Mouse (Mus musculus) layer of hippocampus, postnatal 25 days (tissue): ENCODE results near the gene Qsox2. TPM values are rescaled to one million over a fixed set of nuclear protein-coding genes. Genes with fewer than 3 reads are reported as not detected.

Source experiments
- DNase-seq, 2 experiments: peaks; one replicate each; pipeline ENCODE4 v3.0.0; 2022; ENCODE audit warnings: mixed read lengths in 2 of 2, low spot score in 1 of 2; ENCODE audit errors: extremely low spot score in 1 of 2
- total RNA-seq, 2 experiments: library from RNA; stranded (reverse); gene quantifications; 2 replicates each; pipeline ENCODE4 v1.2.3; 2021

Gene Qsox2
- total RNA-seq, 2 experiments from 2014 or later, result 24.5 to 25.3 TPM

DNA sequence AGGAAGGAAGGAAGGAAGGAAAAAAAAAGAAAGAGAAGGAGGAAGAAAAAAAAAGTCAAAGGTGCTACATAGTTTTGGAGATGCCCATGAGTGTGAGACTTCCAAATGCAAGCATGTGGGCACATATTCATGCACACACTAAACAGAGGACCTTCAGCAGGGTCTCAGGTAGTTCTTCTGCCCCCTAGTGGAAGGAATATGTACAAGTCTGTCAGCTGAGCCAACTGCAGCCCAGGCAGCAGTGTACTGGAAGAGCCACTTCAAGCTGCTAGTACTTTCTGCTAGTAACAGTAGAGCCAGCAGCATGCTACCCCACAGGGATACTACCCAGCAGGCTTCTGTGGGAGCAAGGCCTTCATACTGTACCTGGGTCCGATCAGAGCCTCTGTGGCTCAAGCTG is 9.5 kb downstream of the Qsox2 start:
- peak in 1 of 2 experiments; percentile 11 for DNase-seq

DNA sequence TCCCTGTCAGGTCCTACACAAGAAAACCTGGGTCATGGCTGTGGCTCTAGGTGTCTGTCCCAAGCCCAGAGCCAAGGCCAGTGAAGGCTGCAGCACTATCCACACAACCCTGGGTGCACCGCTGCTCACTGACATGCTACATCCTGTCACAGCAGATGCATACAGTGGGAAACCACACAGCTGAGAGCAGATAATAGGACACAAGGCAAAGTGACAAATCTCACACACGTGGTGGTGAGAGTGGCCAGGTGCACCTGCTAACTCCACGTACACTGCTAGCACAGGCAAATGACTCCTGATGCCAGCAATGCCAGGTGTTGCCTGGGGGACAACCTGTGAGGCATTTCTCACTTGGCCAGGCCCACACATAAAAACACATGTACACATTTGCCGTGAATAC is 12.1 kb downstream of the Qsox2 start:
- no peak for DNase-seq

DNA sequence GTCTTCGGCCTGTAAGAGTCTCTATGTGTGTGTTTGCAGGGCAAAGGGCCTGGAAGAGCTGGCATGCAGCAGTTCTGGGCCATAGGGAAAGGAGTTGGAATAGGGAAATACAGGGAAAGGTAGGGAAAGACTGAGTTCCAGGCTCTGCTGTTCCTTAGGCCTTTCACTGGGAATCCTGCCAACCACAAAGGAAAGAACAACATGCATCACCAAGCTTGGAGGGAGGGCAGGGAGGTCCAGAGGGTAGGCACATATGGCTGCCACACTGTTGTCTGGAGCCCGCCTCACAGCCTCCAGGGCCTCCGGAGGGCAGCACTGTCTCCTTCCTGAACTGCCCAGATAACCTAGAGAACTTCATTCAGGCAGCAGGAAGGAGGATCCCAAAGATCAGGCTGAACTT is 13.4 kb downstream of the Qsox2 start:
- no peak for DNase-seq

DNA sequence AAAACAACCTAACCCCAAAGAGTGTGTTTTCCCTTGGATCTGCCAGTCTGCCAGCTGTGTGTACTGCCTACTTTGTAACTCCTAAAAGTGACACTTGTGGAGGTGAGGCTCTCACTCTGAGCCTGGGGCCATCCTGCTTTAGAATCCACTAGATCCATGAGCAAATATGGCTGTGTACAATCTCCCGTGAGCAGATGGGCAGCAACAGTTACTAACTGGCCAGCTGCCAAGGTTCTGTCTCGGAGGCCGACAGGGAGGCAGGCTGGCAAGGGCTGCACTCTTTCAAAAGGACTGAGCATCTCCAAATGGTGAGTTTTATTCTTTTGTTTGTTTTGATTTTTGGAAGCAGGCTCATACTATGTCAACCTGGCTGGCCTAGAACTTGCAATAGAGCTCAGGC is 22.8 kb downstream of the Qsox2 start:
- DNase-seq, result peak in 1 of 2 experiments; percentile 19

DNA sequence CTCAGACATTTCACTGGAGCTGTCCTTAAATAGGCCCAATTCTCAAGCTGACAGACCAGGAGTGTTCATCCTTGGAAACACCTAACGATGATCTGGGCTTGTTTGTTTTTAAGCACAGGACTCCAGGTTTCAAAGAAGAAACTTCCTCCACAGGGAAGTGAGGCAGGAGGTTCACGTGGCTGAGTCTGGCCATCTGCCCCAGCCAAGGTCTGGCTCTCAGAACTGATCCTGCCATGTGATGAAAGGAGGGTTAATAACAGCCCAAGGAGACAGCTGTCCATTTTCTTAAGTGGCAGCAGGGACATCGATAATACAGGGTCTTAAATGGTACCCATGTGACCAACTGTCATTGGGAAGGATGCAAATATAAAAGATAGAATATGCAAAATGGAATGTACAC is 27.8 kb downstream of the Qsox2 start:
- DNase-seq, result no peak

DNA sequence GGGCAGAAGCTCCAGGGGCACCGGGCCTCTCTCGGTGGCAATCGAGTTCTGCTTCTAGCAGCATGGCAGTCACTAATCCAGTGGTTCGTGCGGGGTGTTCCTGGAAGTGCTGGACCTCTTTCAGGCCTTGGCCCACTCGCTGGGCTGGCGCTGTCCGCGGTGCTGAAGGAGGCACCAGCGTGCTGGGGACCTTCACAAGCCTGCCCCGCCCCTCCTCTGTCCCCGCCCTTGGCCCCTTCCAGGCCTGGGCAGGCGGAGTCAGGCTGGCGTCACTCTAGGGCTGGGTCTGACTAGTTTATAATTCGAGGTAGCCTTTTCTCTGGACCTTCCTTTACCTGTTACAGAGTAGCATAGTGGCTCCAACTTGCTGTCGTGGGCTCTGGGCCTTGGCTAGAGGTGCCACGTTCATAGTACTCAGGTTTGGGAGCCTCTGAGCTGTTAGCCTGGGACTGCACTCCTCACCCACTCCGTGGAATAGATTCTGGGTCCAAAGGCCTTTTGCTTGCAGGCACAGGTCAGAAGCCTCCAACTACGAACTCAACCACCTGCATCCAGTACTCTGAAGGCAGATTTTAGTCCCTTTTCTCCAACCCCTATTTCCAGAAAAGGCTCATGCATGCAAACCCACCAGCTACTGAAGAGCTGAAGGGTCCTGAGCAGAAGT is 29.1 kb downstream of the Qsox2 start, which contains the start of gene Lhx3:
Lhx3 (minus strand) TSS at position 164 of the 664 bp plus-strand sequence.
- DNase-seq, result peak; percentile 25 to 72

DNA sequence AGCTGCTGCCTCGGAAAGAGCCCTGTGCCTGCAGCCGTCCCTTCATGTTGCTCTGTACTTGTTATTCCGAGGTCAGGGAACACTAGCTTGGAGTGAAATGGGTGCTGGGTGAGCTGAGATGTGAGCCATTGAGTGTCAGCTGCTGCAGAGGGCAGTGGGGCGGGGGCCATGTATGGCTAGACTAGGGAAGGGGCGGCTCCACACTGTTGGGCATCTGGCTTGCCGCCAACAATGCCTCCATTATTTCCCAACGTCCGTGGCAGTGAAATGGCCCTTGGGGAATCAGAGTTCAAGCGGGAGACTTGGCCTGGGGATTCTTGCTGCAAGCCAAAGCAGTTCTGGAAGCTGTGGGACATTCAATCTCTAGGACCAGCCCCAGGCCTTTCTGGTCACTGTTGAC is 29.8 kb downstream of the Qsox2 start:
- no peak for DNase-seq

DNA sequence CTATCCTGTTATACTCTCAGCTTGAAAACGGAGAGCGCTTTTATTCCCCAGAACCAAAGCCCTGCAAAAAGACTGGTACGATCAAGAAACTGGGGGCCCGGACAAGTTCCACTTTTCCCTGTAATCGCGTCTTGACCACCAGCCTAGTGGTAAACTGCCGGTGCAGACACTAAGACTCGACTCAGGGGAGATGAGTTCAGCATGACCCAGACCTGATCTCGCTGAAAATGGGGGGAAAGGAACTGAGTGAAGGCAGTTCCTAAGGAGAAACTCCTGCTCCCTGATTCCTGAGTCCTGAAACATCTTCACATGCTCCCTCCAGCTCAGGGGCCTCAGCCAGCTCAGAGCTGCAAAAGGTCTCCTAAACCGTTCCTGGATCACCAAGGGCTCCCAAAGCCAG is 31.6 kb downstream of the Qsox2 start:
- DNase-seq, result no peak

DNA sequence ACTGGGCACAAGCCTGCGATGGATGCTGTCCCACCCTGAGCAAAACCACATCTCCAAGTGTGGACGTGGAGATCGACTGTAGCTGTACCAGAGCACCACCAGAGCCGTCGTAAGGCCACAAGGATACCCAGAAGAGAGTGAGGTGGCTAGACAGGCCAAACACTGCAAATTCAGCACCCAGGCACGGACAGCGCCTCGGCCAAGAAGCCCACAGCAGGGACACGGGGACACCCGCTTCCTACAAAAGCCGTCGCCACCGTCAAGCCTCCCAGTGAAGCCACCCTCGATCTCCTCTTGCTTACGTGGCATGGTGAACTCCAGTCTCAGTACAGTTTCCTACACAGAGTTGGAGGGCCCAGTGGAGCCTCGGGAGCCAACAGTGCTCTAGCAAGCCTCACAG is 32.2 kb downstream of the Qsox2 start:
- peak in 1 of 2 experiments; percentile 20 for DNase-seq

DNA sequence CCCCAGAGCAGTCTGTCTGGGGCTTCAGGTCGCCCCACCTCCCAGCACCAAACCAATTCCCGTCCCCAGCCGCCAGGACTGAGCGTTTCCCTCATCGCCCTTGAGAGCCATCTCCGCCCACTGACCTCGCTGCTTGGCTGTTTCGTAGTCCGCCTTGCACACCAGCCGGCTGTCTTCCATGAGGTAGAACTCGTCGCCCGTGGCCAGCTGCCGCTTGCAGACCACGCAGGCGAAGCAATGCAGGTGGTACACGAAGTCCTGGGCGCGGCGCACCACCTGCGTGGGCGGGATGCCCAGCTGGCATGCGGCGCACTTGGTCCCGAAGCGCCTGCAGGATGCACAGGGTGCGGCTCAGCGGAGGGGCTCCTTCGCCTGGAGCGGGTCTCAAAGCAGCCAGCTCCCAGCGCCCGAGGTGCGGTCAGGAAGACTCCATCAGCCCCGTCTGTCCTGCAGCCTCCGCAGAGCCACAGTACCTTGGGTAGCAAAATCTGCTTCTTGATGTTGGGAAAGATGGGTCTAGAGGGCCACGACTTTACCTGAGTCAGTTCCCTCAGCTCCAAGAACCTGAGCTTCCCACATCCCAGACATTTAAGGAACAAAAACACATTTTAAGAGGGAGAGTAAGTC is 34.4 kb downstream of the Qsox2 start:
- no peak for DNase-seq

DNA sequence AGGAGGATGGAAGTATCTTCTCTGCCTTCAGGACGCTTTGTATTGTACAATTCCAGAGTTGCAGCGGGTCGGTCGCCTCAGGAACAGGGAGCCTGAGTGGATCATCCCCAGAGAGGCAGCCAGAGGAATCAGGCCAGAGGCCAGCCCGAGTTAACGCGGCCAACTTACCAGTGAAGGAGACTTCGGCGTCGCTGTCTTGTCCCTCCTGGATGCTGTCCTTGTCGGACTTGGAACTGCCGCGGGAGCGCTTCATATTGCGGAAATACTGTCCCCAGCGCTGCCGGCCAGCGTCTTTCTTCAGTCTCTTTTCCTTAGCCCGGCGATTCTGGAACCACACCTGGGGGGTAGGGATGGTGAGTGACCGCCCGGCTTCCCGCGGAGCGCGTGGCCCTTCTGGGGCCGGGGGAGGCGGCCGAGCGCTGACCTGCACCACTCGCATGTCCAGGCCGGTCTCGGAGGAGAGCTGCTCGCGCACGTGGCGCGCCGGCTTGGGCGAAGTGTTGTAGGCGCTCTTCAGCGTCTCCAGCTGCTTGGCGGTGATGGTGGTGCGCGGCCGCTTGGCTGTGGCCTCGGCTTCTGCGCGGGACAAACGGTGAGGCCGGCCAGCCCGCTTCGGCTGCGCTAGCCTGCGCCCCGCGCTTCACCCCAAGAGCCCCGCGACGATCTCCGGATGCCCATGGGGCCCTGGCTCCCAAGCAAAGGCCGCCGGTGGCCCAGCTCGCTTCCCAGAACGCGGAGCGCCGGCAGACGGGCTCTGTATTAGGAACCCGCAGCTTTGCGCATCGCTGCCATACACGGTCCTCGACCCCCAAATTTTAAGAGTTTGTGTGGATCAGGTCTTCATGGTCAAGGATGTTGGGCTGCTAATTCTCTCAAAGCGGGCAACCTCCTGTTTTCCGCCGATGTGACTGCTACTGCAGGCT is 35.1 kb downstream of the Qsox2 start:
- DNase-seq, result no peak

DNA sequence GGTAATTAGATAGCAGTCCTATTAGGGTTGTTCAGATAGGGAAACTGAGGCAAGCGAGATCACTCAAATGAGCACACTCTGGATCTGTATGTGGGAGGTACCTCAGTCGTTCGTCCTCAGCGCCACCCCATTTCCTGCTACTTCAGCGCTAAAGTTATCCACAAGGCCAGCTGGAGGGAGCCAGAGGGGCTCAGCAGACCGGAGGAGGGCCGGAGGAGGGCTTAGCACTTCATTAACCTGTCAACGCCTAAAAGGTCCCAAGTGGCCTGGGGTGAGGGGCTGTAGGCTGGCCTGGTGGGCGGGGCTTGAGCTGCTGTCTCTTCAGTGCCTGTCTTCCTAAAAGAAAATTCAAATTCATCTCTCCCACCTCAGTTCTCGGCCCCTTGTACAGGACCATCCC is 38.8 kb downstream of the Qsox2 start:
- no peak for DNase-seq

DNA sequence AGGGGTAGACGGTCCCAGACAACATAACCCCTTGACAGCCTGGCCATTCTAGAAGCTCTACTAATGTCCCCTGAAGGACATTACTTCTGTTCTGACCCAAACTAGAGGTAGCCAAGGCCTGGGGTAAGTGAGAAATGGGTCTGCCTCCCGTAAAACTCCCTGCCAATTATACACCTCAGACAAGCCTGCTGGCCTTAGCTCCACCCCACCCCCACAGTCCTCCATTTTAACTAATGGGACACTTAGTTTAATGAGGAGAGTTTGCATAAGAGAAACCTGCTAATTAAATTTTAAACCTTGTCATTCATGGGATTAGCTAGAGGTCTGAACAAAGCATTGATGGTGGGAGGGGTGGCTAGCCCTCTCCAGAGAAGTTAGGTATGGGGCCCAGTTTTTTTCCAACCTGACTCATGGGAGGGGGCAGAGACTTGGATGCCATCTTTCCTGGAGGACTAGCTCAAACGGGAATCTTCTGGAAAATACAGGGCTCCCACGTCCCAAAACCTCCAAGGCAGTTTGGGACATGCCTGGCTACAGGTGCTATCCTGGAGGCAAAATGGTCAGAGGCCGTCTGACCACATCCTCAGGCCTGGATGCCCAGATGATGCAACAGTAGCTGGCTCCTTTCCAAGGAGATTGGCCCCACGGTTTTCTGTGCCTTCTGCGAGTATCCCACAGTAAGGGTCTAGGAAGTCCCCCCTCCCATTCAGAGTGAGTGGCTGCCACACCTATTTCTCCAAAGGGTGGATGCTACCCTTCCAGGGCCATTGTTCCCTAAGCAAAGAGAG is 42.6 kb downstream of the Qsox2 start:
- DNase-seq, result no peak

DNA sequence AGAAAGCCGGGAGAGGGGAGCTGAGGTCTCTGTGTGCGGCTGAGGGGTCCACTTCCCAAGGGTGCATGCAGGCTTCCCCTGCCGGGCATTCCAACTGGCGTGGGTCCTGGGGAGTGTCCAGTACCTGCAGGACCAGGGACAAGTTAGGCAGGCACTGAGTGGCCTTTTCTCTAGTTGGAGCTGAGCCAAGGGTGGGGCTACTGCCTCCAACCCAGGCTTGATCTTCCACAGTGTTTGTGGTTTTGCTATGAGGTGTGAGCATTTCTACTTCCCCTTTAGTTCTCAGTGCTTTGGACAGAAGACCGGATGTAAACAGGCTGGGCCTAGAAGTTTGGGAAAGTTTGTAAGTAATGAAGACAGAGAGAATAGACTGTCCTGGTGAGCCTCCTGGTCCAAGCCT is 48.8 kb downstream of the Qsox2 start:
- no peak for DNase-seq

DNA sequence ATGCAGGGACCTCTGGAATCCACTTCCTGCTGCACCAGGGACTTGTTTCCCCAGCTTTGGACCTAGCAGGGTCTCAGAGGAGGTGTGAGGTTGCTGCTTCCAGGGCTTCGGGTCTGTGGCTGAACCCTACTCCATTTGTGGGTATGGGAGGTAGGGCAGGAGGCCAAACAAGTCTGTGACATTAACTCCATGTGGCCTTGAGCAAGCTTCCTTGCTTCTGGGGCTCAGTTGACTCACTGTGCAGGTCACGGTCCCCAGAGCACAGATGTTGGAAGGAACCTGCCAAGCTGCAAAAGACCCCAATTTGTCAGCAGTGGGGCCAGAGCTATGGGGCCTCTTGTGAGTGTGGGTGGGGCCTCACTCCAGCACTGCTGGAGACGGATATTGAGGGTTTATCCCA is 53.0 kb downstream of the Qsox2 start:
- DNase-seq, result no peak

DNA sequence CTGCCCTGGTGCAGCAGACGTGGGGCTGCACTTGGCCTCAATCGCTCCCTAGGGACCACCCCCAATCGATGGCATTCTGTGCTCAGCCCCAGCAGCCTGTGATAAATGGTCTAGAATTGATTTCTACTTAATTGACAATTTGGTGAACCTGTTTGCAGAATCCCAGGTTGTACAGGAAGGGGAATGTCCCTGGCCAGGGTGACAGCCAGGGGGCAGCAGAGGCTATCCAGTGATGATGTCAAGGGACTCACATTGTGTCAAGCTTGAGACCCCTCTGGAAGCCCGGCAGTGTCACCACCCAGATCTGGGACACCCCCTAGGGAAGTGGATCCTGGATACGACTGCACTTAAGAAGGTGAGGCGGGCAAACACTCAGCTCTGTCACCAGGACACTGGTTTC is 54.7 kb downstream of the Qsox2 start:
- peak; percentile 24 to 62 for DNase-seq

DNA sequence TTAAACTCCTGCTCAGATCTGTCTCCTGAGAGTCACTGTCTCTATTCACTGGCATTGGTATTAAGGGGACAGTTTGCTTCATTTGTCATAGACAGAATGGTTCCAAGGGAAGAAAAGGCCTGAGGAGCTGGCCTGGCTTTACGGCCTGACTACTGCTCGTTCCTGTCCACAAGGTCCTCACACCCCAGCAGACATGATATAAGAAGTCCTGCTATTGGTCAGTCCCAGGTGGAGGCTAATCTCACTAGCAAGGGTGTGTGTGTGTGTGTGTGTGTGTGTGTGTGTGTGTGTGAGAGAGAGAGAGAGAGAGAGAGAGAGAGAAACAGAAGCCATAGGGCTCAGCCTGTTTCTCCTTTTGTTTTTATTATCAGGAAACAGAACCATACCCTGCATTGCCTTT is 60.1 kb downstream of the Qsox2 start:
- no peak for DNase-seq

DNA sequence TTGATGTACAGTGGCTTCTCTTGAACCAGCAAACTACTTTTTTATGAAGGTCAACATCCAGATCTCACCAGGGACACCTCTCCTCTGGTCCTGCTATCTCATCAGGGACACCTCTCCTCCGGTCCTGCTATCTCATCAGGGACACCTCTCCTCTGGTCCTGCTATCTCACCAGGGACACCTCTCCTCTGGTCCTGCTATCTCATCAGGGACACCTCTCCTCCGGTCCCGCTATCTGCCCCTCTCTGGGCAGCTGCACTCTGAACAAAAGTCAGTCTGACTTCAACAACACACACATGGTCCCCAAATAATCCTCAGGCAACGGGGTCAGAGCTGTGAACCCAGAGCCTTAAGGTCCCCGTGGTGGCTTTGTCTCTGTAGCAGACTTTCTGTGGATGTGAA is 60.6 kb downstream of the Qsox2 start:
- no peak for DNase-seq

DNA sequence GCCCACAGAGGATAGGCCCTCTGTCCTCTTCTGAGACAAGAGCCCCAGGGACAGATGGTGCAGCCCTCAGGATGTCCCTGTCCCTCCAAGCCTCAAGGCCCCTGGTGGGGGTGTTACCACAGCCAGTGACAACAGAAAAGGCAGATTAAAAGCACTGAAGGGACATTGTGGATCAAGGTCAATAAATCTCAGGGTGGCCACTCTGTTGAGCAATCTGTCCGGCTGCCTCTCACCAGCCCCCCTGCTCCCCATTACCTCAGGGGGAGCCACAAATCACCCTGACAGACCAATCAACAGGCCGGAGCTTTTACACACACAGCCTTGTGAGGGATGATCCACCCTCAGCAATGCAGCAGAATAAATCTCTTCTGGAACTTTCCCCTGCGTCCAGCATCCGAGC is 62.1 kb downstream of the Qsox2 start:
- no peak for DNase-seq

DNA sequence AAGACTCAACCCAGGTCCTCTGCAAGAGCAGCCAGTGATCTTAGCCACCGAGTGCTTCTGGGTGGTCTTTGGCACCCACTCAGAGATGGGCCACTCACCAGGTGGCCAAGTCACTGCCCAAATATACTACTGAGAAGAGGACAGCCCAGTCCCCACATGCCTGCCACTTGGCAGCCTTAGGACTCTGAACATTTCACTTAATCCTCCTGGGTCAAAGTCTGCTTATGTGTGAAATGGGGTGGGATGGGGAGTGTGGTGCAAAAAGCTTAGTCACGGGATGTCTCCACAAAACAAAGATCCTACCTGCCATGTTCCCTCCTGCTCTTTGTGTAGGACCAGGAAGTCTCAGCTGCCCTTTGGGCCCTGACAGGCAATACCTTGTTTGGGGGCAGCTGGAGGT is 65.2 kb downstream of the Qsox2 start:
- DNase-seq, result no peak

DNA sequence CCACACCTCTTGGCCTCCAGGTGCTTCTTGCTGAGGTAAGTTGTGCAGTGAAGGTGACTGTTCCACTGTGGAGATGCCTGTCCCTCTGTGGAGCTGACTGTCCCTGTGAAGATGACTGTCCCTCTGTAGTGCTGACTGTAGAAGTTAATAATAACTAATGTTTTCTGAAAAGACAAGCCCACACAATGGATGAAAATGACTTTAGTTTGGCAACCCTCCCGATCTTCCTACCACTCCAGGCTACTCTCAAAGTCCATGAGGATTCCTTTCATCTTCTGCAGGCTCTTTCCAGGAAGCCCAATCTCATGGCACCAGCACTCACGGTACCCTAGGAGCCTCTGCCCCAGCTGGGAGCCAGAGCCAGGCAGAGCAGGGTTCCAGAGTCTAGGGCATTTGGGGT is 66.9 kb downstream of the Qsox2 start:
- no peak for DNase-seq
